Mouse (Mus musculus) brain, embryonic 14.5 days (tissue): ENCODE data around the gene Thsd7a.

ENCODE experiments used
- CTCF ChIP-seq: fragments of 200-500 bp; IDR thresholded peaks from 2 replicates; pipeline ENCODE4 v1.5.1; 2012; ENCODE audit warnings: inconsistent platforms, mild to moderate bottlenecking, moderate library complexity, borderline replicate concordance; ENCODE audit not compliant: insufficient read depth, insufficient read length; ENCODE audit errors: extremely low read depth
- POLR2A ChIP-seq: fragments of 200-500 bp; IDR thresholded peaks from 2 replicates; pipeline ENCODE4 v1.6.1; 2012; ENCODE audit warnings: mild to moderate bottlenecking, inconsistent platforms, borderline replicate concordance; ENCODE audit not compliant: poor library complexity, insufficient read depth, insufficient read length, severe bottlenecking; ENCODE audit errors: extremely low read depth

DNA sequence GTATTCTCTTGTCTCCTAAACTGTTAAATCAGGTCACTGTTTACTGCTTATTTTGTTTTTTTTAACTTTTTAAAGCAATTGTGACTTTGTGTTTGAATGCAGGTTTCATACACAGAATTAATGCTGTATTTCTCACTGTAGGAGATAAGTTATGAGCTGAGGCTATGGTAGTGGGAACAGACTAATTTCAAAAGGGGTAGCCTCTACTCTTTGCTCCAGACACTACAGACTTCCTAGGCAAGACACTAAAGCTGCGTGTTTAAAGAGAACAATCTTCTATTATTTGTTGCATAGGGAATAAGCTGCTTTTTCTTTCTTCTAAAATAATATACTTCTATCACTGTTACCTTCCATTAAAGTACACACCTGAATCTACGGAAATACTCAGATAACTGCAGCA lies 368.5 kb downstream of the Thsd7a start:
- TF ChIP-seq CTCF, result no peak
- no peak for TF ChIP-seq POLR2A
